Mouse (Mus musculus) CH12.LX (cell line): ENCODE measurements around the gene Cyp4a30b.

ENCODE experiments used
- CHD2 ChIP-seq: IDR thresholded peaks from 2 replicates; pipeline ENCODE4 v1.6.1; 2011; ENCODE audit warnings: low read length, improper control_type of control experiment
- CTCF ChIP-seq, 2 experiments: IDR thresholded peaks in 1 of 2; conservative IDR thresholded peaks in 1 of 2; 2 replicates each; pipeline ENCODE4 v1.5.1; 2011 to 2012; ENCODE audit warnings: low read depth in 2 of 2, low read length in 2 of 2, improper control_type of control experiment in 1 of 2, inconsistent platforms in 1 of 2, mild to moderate bottlenecking in 1 of 2, moderate library complexity in 1 of 2
- E2F4 ChIP-seq: IDR thresholded peaks from 2 replicates; pipeline ENCODE4 v1.6.1; 2011; ENCODE audit warnings: low read depth, low read length, improper control_type of control experiment; ENCODE audit not compliant: insufficient replicate concordance
- EP300 ChIP-seq: IDR thresholded peaks from 2 replicates; pipeline ENCODE4 v1.6.1; 2011; ENCODE audit warnings: low read length, improper control_type of control experiment
- ETS1 ChIP-seq: conservative IDR thresholded peaks from 2 replicates; pipeline ENCODE4 v1.6.1; 2012; ENCODE audit warnings: low read depth, mild to moderate bottlenecking, inconsistent platforms, low read length, improper control_type of control experiment, moderate library complexity
- IRF4 ChIP-seq: IDR thresholded peaks from 2 replicates; pipeline ENCODE4 v1.6.1; 2014; ENCODE audit warnings: low read depth, mild to moderate bottlenecking, inconsistent platforms, low read length, improper control_type of control experiment
- MAFK ChIP-seq: IDR thresholded peaks from 2 replicates; pipeline ENCODE4 v1.6.1; 2011; ENCODE audit warnings: low read length, improper control_type of control experiment; ENCODE audit not compliant: insufficient replicate concordance
- MAZ ChIP-seq: IDR thresholded peaks from 2 replicates; pipeline ENCODE4 v1.6.1; 2012; ENCODE audit warnings: low read depth, mild to moderate bottlenecking, inconsistent platforms, low read length, improper control_type of control experiment, moderate library complexity
- POLR2A ChIP-seq: IDR thresholded peaks from 2 replicates; pipeline ENCODE4 v1.6.1; 2011; ENCODE audit warnings: low read depth, mild to moderate bottlenecking, improper control_type of control experiment, low read length
- RAD21 ChIP-seq: IDR thresholded peaks from 2 replicates; pipeline ENCODE4 v1.6.1; 2011; ENCODE audit warnings: low read depth, mild to moderate bottlenecking, low read length, improper control_type of control experiment, moderate library complexity
- USF1 ChIP-seq: IDR thresholded peaks from 2 replicates; pipeline ENCODE4 v1.6.1; 2014; ENCODE audit warnings: low read depth, mild to moderate bottlenecking, inconsistent platforms, low read length, improper control_type of control experiment
- ZC3H11A ChIP-seq: IDR thresholded peaks from 2 replicates; pipeline ENCODE4 v1.6.1; 2012; ENCODE audit warnings: low read depth, mild to moderate bottlenecking, inconsistent platforms, low read length, improper control_type of control experiment

DNA sequence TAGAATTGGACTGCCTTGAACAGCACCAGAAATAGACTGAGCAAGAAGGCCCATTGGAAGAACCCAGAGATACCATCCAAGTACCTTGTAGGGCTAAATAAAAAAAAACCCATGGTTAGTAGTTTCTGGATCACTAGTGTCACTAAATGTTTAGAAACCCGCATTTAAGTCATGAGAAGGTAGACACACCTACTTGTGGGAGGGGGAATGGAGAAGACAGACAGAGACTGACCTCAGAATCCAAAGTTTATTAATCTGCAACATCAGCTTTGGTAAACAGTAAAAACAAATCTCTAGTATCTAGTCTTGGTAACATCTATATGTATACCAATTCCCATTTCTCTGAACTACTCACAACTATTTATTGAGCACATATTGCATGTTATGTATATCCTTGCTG, 43.6 kb downstream of the Cyp4a30b start, which contains the start of gene Cyp4a14:
- TF ChIP-seq IRF4 = no peak
- no peak for TF ChIP-seq CTCF (conservative IDR thresholded peaks at IDR 0.05 in 1 of 2, IDR thresholded peaks at IDR 0.05 in 1 of 2; ENCODE audit: low read depth in 2 of 2, low read length in 2 of 2)
- no peak for TF ChIP-seq E2F4
- TF ChIP-seq USF1 = no peak
- TF ChIP-seq ZC3H11A = no peak
- no peak for TF ChIP-seq ETS1
- no peak for TF ChIP-seq POLR2A
- TF ChIP-seq MAZ = no peak
- no peak for TF ChIP-seq MAFK
- no peak for TF ChIP-seq CHD2
- no peak for TF ChIP-seq EP300
- TF ChIP-seq RAD21 = no peak
